Mouse (Mus musculus) urinary bladder, postnatal 10 days (tissue): Measurements from ENCODE around the gene Asb10.

ENCODE experiments used
- DNase-seq: peaks from one replicate; pipeline ENCODE4 v3.0.0; 2022; ENCODE audit warnings: low spot score

Asb10 gene

DNA sequence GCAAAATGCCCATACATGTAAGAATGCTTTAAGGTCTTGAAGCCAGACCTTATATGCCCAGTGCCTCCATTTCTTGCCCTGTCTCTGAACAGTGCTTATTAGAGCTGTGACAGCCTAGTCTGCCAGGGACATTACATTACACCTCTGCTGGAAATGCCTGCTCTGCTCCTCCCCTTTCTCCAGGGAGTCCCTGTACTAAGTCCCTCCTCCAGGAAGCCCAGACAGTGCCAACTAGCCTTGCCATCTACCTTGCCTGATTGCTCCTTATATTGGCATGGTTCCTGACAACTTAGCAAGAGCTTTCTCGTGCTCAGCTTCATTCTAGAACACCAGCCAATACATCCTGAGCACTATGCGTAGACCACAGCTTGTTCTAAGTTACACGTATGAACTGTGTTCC, 5.0 kb downstream of the Asb10 start:
- DNase-seq: no peak

DNA sequence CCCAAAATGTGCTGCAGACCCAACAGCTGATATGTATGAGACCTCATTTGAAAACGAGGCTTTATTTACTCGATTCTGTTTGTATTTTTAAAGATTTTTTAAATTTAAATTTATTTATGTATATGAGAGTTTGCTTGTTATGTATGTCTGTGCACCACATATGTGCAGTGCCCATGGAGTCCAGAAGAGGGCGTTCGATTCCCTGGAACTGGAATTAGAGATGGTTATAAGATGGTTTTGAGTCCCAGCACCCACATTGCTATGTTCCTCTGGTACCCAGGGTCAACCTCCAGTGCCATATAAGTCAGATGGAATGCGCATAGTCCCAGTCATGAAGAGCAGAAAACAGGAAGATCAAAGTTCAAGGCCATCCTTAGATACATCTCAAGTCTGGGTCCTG, 6.5 kb downstream of the Asb10 start:
- DNase-seq: no peak

DNA sequence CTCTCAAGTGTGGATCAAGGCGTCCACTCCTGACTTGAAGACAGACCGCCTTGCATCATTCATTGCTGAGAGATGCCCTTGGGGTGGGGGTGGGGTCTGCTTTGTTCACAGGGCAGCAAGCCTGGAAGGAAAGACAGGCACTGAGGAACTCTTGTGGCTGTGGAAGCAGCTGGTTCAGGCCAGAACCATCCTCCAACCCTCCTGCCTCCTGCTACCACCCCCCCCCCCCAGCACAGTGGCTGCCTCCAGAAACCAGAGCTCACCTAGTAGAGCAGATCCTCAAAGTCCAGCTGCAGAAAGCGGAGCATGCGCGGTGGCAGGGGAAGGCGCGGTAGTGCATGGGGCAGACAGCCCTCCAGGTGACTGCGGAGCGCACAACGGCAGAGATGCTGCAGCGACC, 7.4 kb downstream of the Asb10 start:
- DNase-seq: no peak

DNA sequence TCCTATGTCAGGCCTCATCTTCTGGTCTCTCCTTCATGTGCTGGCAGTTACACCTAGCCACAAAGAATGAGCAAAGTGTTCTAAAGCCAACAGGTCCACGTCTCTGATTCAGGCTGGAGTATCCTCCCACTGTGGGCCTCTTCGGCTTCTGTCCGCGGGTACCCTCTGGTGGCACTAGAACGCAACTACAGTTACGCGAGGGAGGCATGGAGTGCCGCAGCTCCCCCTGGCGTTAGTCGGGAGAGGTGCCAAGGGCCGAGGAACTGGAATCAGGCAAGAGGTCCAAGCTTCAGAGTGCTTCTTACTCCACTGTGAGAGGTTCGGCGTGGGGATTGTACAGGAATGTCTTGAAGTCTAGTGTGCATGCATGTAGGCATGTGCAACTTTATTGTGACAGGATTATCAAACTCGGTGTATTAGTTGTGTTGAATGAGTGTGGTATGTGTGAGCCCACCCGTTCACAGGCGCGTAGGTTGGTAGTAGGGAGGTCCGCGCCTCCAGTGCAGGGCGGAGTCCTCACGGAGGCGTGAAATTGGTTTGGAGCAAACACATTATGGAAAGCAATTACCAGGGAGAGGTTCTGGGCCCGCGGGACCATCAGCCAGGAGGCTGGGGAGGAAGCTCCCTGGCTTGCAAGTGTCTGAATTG, 10.6 kb downstream of the Asb10 start:
- peak; percentile 63 for DNase-seq

DNA sequence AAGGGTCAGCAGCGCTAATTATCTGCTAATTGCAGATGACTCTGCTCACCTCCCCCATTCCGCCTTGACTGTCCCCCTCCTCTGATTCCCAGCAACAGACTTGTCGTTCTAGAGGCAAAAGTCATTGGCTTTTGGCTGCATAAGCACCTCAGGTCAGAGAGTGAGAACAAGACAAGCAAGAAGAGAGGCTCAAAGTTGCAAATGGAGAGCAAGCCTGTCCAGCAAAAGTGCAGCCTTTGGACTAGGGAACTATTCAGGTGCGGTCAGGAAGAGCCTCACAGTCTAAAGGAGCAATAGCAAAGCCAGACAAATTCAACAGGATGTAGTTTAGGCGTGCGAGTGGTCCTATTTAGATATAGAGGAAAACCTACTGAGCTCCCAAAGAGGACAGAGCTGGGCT, 13.0 kb downstream of the Asb10 start:
- DNase-seq: no peak

DNA sequence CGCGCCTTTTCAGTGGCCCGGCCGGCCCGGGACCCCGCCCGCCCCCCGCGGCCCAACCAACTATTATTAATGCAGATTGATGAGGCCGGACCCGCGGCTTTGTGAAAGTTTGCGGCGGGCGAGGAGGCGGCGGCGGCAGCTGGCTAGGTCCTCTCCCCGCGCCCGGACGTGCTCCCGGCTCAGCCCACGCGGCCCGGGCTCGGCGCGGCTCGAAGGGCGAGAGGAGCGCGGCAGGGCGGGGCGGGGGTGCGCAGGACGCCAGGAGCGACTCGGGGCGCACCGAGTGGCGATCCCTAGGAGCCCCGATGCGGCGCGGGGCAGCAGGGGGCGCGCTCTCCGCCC, 13.9 kb downstream of the Asb10 start, which contains the start of gene Gbx1:
Gbx1 (minus strand) TSS at position 314 of the 342 bp plus-strand sequence.
- no peak for DNase-seq

DNA sequence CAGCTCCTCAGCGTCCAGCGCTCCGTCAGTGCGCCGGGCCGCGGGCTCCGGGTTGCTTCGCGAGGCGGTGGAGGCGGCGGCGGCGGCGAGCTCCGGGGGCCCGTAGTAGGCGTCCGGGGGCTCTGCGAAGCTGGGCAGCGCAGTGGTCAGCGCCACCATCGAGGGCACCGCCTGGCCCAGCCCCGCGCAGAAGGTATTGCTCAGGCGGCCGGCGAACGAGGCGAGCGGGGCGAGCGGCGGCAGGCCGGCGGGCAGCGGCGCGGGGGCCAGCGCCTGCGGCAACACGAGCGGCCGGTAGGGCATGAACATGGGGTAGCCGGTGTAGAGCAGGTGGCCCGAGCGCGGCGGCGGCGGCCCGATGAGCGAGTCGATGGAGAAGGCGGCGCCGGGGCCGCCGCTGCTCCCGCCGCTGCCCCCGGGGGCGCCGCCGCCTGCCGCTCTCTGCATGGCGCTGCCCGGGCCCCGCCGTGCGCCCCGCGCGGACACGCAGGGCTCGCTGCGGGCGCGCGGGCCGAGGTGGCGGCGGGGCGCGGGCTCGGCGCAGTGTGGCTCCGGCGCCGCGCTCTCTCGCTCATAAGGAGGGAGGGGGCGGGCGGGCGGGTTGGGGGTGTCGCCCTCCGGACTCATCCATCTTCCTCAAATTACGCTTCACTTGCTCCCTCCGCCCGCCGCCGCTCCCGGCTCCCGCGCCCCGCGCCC, 14.4 kb downstream of the Asb10 start:
- no peak for DNase-seq

DNA sequence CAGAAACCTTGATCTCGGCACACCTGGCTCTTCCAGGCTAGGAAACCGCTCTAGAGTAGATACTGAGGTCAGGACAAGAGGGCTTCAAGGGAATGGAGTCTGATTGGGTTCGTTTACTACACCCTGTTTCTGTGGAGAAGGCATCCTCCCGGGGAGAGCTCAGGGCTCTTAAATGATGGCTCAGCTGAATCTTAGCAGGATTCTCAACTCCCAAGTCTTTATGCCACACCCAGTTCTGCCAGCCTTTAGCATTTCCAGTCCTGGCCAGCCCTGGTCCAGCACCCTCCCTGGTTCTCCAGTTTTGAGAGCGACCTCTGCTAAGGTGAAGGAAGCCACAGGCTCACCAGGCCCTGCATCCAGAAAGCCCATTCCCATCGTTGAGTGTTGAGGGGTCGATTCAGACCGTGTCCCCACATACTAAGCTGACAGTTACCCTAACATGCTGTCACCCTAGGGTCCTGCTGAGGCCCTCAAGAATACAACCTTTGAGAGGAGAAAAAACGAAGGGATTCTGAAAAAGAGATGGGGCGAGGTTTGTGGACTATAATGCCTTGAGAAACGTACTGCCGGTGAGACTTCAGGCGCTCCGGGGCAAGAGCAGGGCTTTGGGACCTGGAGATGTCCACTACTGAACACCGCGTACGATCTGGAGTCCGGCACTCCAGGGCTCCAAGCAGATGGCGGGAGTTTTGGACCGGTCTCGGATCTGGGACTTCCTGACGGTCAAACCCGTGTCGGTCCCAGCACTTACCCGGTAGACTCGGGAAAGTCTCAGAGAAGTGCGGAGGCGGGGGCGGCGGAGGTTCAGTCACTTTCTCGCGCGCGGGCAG, 15.2 kb downstream of the Asb10 start:
- no peak for DNase-seq

DNA sequence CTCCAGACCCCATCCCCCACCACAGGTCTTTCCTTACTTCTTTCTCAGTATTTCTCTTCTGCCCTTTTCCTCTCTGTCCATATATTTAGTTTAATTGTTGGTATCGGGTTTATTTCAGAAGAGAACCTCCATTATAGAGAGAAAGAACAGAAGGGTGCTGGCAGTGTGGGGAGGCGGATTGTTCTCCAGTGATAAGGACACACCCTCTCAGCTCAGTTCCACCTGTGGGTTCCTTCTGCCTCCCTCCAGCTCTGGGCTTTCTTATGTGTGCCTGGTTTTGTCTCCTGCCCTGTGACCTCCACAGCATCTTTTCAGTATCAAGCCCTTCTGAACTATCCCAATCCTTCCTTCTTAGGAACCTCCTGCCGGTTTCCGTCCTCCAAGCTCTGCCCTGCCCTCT, 16.3 kb downstream of the Asb10 start:
- no peak for DNase-seq

DNA sequence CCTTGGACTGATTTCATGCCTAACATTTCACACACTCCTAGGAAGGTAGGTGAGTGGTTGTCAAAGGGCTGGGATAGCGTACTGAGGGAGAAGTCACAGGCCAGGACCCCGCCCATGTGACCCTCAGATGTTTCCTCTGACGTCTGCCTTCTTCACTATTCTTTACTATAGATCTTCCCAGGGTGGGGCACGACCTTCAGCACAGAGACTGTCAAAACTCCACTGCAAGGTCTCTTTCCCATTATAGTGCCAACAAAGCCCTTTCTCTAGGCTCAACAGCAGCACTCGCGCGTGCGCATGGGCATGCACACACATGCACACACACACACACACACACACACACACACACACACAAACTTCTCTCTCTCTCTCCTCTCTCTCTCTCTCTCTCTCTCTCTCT, 17.0 kb downstream of the Asb10 start:
- DNase-seq: no peak

DNA sequence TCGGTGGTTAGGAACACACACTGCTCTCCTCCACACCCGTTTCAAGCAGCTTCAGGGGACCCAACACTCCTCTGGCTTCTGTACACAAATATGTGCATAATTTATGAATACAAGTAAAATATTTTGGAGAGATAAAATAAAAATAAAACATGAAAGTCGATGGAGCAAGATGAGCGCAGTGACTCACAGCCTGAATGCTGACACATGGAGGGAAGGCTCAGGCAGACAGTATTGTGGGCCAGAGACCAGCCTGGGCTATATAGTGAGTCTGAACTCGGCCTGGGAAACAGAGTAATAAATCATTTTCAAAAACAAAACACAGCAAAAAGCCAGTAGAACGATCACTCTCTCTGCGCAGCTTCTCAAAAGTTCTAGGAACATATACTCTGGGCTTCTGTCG, 19.4 kb downstream of the Asb10 start:
- no peak for DNase-seq

DNA sequence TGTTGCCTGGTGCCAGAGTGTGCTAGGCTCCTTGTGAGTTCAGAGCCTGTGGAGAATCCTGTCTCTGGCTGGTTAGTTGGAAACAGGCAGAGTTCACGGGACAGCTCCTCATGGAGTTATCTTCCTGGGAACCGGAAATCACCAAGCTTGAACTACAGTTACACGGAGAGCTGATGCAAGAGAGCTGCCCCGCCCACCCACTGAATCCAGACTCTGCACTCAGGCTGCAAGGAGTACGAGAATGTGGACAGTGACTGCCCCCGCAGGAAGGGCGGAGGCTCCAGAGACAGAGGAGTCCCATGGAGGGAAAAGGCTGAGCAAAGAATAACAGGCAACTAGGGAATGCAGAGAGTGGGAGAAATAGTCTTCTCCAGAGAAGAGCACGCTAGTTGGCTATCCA, 28.5 kb downstream of the Asb10 start:
- DNase-seq: no peak

DNA sequence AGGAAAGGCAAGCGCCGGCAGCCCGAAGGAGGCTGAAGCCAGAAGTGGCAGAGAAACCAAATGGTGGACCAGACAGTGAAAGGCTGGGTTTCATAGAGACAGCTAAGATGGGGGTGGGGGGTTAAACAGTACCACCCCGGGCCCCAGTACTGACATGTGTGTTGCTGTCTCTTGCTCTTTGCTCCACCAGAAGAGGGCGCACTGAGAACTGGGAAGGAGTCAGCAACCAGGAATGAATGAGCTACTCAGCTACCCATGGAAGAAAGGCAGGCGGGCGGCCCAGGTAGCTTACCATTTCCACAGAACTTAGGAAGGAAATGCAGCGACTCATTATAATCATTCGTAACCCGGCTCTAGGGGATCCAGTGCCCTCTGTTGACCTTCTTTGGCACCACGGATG, 30.1 kb downstream of the Asb10 start:
- no peak for DNase-seq

DNA sequence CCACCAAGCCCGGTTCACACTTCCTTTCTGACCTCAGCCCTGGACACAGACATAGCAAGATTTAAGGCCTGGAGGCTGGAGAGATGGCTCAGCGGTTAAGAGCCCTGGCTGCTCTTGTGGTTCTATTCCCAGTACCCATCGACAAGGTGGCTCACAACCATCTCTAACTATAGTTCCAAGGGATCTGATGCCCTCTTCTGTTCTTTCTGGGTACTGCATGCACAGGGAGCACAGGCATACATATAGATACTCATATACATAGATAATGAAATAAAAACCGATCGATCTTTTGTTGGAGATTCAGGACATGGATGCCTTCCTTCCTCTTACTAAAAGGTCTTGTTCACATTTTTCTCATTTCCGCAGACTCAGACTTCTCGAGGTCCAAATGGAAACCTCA, 32.4 kb downstream of the Asb10 start:
- no peak for DNase-seq

DNA sequence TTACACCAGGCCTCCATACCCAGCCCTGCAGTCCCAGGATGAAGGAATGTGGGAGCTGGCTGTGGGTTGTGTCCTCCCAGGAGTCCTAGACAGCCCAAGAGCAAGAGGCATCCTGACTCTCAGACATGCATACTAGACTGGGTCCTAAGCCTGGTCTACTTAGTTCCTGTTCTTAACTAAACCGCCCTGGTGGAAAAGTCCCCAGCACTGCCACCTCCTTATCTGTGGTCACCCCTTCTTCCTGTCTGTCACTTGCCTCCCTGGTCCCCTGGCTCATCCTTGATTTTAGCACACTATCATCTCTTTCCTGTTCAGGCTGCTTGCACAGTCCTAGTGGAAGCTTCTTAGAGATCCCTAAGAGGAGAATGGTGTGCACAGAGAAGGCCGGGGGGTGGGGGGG, 35.3 kb downstream of the Asb10 start:
- DNase-seq: no peak

DNA sequence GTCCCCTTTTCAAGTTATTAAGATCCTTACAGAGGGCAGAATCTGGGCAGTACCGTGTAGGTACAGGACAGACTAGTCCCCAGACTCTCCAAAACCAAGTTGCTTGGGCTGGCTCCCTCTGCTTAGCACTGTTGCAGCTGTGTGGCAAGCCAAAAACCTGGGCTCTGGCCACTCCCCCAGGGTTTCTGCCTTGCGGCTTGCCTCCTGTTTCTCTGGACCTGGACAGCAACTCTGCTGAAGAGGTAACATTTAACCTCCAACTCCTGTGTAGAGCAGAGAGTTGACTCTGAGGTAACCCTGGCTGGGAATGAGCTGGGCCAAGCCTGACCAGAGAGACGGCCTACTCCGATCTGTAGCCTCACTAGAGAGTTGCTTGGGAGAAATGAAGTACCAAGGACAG, 38.0 kb downstream of the Asb10 start:
- DNase-seq: no peak

DNA sequence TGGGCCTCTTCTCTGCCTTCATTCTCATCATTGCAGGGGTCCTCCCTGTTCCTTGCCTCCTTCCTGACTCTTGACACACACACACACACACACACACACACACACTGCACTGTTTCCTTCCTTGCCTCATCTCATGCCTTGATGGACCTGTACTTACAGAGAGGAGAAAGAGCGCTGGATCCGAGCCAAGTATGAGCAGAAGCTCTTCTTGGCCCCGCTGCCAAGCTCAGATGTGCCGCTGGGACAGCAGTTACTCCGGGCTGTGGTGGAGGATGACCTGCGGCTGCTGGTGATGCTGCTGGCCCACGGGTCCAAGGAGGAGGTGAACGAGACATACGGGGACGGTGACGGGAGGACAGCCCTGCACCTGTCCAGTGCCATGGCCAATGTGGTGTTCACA, 39.9 kb downstream of the Asb10 start:
- DNase-seq: no peak

DNA sequence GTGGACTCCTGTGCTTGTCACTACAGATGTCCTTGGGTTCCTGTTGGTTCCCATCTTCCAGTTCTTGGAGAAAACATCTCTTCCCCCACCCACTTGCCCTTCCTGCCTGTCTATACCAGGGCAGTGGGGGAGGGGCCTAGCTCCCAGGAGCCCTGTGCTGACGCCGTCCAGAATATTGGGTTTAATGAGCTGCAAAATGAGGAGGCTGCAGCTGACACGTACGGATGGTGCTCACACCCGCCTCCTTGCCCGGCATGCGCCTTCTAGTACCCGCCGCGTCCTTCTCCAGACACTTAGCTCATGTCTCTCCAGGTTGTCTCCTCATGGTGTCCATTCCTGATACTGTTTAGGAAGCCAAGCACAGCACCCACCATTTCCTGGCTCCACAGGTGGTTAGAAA, 41.7 kb downstream of the Asb10 start:
- DNase-seq: no peak

DNA sequence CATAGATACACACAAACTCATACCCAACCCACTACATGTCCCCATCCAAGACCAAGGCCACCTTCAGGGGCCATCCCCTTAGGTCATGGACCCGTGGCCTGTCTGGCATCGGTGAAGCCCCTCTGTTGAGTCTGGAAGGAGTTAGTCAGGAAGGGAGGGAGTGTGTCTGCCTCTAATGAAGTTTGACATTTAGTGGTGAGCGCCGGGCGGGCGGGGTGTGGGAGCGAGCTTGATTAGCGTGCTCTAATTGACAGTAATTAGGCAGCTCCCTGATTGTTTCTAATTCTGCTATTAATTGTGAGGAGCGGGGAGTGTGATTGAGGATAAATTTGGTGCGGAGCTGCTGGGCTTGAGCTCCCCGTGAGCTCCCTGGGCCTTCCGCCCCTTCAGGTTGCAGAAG, 43.3 kb downstream of the Asb10 start:
- no peak for DNase-seq

DNA sequence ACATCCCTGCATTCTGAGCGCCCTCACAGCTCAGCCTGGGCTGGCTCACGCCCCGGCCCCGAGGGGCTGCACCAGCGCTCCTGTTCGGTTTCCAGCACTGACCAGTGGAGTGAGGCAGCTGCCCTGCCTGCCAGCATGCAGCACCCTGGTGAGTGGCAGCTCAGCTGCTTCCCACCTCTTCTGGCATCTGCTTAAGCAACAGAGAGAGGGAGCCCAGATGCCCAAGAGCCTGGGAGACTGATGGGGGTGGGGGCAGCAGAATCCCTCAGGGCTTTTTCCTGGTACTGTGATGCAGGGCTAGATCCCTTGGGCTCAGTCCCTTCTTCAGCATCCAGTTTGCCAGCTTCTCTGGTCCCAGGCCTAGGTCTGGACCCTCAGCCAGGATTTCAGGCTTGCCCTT, 44.0 kb downstream of the Asb10 start:
- DNase-seq: no peak

DNA sequence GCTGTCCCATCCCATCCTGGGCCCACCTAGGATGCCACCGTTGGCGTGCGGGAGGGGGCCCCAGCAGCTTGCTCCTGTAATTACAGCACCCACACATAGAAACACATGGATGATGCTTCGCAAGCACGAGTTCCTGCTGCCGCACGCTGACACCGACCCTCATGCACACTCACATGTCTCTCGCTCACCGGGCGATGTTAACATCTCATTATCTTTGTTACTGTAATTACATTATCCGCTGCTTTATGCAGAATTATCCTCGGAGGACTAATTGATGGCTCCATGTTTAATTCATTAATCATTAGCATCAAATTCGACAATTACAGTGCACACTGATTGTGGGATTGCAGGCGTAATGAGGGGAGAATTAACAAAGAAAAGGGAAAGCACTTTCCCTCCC, 45.8 kb downstream of the Asb10 start:
- DNase-seq: no peak

DNA sequence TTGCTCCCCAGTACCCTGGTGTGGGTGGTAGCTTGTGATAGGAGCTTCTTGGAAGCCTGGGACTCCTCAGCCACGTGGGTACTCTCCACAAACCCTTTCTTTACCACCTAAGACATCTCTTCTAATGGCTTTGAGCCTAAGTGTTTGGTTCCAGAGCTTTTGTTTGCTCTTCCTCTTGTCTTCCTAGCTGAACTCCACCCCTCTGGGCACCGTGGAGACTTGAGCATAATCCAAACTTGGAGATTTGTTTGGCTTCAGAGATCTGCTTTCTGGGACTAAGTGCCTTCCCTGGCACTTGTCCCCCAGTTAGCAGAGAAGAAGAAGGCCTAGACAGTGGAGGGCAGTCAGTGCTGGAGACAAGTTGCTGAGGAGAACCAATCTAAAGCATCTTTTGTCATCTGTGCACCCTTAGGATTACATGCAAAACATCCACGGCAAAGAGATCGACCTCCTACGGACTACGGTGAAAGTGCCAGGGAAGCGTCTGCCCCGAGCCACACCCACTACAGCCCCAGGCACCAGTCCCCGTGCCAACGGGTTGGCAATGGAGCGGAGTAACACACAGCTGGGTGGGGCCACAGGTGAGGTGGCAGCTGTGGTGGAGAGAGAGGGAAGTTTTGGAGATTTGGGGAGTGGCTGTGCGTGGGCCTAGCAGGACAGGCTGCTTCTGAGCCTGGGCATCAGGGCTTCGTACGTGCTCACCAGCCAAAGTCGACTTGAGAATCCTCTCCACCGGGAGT, 48.1 kb downstream of the Asb10 start:
- no peak for DNase-seq
